Mouse (Mus musculus) kidney, postnatal 25 days (tissue): ENCODE results near the gene Hoxa7.

ENCODE experiments used
- DNase-seq, 2 experiments: peaks; one replicate each; pipeline ENCODE4 v3.0.0; 2021; ENCODE audit warnings: mixed read lengths in 2 of 2

Gene Hoxa7

DNA sequence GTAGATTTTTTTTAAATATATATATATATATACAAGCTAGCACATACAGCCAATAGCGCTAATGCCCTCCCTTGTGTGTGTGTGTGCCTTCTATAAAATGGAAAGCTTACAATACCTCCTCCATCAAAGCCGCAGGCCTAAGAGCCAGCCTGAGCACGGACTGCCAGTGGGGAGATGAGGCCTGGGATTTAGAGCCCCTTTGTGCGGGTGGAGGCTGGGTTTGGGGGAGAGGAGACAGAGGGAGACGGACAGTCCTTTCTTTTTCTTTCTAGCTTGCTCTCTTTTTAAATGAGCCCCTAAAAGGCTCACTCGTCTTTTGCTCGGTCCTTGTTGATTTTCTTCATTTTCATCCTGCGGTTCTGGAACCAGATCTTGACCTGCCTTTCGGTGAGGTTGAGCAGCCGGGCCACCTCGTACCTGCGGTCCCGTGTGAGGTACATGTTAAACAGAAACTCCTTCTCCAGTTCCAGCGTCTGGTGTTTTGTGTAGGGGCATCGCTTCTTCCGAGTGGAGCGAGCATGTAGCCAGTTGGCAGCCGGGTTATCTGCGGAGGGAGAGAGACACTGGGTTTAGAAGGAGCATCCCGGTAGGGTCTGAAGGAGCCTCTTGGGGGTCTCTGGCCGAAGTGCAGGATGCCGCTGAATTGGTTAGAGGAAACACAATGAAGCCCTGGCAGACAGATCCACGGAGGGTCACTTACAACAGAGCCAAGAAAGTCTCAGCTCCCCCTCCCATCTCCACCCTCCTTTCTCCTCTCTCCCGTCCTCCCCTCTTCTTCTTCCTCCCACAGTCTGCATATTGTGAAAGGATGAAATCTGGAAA is 2.5 kb upstream of the Hoxa7 start:
- peak; percentile 33 to 39 for DNase-seq

GRCm38 (mm10) chr6:52222729-52223128 is 1.1 kb upstream of the Hoxa7 start:
- peak; percentile 34 to 58 for DNase-seq

DNA sequence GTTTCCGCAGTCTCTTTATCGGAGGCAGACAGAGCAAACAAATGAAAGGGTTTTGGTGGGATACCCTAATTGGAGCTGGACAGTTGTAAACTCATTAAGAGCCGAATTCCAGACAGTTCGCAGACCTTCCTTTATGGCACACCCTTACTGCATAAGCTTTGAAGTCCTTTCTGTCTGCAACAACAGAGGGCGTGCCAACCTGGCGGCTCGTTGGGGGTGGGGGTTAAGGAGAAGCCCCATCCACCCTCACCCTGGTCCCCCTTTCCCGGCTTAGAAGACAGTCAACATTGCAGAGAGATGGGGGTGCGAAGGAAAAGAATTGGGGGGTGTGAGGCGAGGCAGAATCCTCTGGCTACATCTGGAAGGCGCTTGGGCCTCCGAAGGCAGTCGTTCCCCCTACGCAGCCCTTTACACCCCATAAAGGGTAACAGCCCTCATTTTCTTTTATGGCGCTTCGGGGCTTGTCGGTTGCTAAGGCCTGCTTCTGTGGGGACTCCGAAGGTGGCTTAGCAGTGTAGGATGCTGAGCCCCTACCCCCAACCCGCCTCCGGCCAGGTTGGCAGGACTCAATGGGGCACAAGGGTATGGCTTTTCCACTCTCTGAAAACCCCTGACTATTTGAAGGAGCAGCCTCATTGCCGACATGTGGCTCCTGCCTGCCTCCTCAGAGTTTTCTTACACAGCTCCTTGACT is 485 bp upstream of the Hoxa7 start:
- peak; percentile 70 to 83 for DNase-seq

DNA sequence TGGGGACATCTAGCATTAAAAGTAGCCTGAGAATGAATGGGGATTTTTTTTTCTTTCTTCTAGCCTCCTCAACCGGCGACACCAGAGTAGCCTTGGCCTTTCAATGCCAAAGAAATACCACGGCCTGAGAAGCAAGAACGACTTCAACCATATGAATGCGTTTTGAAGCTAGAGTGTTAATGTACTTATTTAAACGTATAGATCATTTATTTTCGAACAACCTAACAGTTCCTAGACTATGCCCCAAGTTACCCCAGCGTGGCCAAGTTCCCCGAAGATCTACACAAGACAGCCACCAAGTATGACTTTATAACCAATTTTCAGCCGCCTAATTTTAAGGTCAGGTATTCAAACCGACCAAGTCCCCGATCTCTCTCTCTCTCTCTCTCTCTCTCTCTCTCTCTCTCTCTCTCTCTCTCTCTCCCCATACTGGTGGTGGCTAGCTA is 766 bp downstream of the Hoxa7 start:
- no peak for DNase-seq

- DNase-seq, result peak; percentile 61 to 83
Measured at GRCm38 (mm10) chr6:52220003-52220864, 1.4 kb downstream of the Hoxa7 start.

- peak; percentile 35 to 60 for DNase-seq
Measured at GRCm38 (mm10) chr6:52219234-52219942, 2.3 kb downstream of the Hoxa7 start.

- DNase-seq, result peak; percentile 22 to 44
Measured at GRCm38 (mm10) chr6:52218643-52219215, 2.9 kb downstream of the Hoxa7 start.

DNA sequence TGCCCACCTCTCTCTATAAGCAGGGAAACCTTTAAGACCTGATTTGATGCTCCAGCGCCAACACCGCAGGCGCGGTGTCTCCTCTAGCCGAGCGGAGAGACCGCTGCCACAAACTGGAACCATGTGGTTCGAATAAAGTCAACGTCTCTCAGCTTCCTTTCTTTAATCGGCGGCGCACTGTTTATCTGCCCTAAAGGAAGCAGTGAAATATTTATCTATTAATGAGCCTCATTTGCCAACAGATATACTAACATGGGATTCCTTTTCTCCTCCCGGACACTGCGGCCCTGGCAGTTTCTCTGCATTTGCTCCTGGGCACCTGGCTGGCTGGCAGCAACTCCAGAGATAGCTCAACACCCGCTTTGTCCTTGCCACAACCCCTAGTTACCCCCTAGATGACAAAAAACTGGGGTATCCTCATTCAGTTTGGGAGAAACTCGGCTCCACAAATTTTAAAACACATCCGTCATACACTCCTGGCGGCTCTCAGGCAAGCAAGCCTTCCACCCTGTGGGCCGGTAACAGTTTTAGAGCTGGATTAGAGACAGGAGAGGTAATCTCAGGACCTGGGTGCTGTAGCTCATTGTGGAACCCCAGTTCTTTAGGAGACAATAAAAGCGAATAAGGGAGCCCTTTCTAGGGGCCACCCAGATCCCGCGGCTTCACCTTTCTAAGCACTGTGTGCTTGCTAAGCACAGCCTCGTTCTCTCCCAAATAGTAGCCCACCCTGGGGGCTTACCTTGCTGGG is 3.6 kb downstream of the Hoxa7 start:
- DNase-seq, result peak; percentile 40 to 59

DNA sequence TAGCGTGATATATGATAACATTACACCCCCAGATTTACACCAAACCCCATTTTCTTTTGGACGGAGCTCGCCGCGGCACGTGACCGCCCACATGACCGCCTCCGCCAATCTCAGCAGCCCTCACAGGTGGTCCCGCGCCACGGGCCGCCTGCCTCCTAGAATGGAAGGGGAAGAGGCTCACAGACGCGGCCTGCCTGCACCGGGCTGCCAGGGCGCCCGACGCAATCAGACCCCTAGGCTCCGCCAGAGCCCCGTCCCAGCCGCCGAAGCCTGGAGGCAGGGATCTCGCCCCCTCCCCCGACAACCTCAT is 4.2 kb downstream of the Hoxa7 start:
- DNase-seq, result peak; percentile 95 to 98

DNA sequence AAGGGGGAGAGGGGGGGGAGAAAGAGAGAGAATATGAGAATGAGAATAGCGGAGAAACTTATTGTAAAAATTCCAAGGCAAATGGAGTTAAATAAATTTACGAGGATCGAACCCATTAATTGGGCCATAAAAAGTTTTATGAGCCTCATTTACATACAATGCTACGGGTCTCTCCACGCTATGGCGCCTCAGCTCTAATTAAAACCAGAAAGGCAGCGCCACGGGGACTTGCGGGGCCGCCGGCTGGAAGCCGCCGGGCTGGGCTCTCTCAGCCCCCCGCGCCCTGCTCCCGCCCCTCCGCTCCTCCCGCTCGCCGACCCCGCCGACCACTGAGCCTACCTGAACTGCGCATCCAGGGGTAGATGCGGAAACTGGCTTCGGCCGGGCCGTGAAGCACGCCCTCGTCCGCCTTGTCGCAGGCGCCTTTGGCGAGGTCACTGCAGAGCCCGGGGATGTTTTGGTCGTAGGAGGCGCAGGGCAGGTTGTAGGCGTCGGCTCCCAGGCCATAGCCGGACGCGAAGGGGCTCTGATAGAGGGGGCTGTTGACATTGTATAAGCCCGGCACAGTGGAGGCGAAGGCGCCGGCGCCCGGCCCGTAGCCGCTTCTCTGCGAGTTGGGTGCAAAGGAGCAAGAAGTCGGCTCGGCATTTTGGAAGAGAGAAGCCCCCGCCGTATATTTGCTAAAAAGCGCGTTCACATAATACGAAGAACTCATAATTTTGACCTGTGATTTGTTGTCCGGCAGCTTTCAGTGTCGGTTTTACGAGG is 4.8 kb downstream of the Hoxa7 start:
- DNase-seq, result peak; percentile 58 to 78

DNA sequence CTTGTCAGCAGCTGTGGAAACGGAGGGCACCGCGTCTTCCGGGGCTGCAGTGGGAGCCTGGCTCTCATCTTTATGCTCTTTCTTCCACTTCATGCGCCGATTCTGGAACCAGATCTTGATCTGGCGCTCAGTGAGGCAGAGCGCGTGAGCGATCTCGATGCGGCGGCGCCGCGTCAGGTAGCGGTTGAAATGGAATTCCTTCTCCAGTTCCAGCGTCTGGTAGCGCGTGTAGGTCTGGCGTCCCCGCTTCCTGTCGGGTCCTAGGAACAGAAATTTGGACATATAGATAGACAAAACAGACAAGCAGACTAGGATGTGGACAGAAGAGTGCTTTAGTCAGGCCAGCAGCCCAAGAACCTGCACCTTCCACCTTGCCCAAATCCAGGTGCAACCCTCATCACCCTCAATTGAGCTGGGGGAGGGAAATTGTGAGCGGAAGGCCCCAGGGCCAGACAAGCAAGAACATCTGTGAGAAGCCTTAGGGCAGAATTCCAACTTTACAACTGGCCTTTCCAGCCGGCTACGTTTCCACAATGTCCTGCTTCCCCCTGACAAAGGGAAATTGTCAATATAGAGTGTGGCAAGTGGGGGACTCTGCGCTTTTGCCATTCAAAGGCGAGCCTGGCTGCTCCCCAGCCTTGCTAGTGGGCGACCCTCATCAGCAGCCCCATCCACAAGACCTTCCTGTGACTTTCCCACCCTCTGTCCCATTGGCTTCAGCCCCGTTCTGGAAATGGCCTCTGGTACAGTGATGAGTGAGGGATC is 5.7 kb downstream of the Hoxa7 start:
- peak; percentile 52 to 54 for DNase-seq

GRCm38 (mm10) chr6:52215070-52215469 is 6.6 kb downstream of the Hoxa7 start:
- peak; percentile 22 to 55 for DNase-seq

DNA sequence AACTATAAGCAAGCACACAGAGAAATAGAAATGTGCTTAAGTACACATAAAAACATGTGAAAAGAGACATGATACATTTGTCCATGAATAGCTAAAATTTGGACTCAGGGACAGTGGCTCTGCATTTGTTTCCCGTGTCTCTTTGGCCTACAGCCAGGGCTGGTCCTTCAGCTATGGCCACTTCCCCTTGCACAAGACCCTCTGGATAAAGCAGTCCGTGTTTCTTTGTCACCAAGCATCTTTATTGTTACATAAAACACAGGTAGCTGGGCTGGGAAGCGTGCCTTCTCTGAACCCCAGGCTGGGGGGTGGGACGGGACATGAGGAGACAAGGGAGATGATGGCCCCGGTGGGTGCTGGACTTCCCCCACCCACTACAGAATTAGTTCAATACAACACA is 7.4 kb downstream of the Hoxa7 start:
- DNase-seq, result peak; percentile 40 to 45

GRCm38 (mm10) chr6:52213119-52213986 is 8.3 kb downstream of the Hoxa7 start, which contains the start of the genes Hoxa3 and Gm28308:
Gene Hoxa3, minus strand, starts transcription at chr6:52213336.
Gene Gm28308, minus strand, starts transcription at chr6:52213339.
- DNase-seq, result peak; percentile 85 to 90

DNA sequence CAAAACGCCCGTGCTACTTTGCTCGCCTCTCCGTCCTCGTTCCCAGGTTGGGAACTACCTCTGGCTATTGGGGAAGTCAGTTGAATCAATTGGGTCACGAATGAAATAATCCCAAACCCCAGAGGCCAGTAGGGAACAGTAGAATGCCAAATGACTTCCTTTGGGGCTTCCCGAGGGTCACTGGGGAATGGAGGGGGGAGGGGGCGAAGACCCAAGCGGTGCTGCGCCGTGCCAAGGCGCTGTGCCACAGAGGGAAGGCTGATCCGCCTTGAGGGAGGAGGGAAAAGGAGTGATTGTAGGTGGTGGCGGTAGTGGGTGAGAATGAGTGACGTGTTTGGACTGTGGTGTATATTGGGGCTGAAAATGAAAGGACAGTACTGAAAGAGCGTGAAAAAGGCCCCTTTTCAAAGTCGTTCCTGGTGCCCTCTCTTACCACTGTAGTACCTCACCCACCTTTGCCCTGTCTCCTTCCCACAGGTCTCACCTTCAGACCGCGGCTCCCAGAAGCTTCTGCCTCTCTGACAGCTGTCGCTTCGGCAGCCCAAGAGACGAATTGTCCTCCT is 9.0 kb downstream of the Hoxa7 start:
- peak; percentile 71 to 87 for DNase-seq

GRCm38 (mm10) chr6:52211961-52212360 is 9.7 kb downstream of the Hoxa7 start:
- peak; percentile 41 to 70 for DNase-seq

- peak; percentile 88 to 93 for DNase-seq
Measured at GRCm38 (mm10) chr6:52211170-52211935, 10.3 kb downstream of the Hoxa7 start.

DNA sequence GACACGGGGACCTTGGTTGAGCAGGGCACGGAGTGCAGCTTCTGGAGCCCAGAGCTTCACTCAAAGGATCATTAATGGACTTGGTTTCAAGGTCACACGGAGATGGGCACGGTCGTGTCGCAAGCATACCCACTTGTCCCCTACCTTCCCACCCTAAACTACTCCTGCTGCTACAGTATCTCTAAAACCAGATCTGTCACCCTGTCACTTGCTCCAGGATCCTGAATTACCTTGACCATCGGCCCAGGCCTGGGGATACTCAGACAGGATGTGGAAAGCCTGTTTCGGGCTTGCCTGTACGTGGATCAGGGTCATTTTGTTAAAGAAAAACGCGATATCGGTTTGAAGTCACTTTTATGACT is 12.0 kb downstream of the Hoxa7 start:
- peak in 1 of 2 experiments; percentile 49 for DNase-seq
